Mouse (Mus musculus) bone marrow, adult 2 months (tissue): Measurements from ENCODE around the gene Abhd14a.

Experiments used
- CTCF ChIP-seq: fragments of 200-500 bp; IDR thresholded peaks from 2 replicates; pipeline ENCODE4 v1.5.1; 2011; ENCODE audit warnings: low read length, control low read depth; ENCODE audit not compliant: control insufficient read depth, insufficient read depth
- POLR2A ChIP-seq: fragments of 200-500 bp; IDR thresholded peaks from 2 replicates; pipeline ENCODE4 v1.6.1; 2011; ENCODE audit warnings: low read depth, mild to moderate bottlenecking, control low read depth, low read length, borderline replicate concordance; ENCODE audit not compliant: control insufficient read depth

- no peak for TF ChIP-seq CTCF
- no peak for TF ChIP-seq POLR2A
Measured at GRCm38 (mm10) chr9:106410086-106410650, 37.3 kb downstream of the Abhd14a start.
